Mouse (Mus musculus) adrenal gland, adult (tissue): ENCODE measurements around the gene Lsm7.
"Not testable (repeated sequence)": the region's sequence is repeated elsewhere in the genome, so short reads cannot be mapped to it uniquely, and the experiment has no call there.

Source experiments
- DNase-seq, 2 experiments: peaks; one replicate each; pipeline ENCODE4 v3.0.0; 2022 to 2023; ENCODE audit warnings: low spot score in 1 of 2; ENCODE audit not compliant: inconsistent age in 2 of 2

Gene Lsm7

GRCm38 (mm10) chr10:80838346-80838912, 16.6 kb downstream of the Lsm7 start:
- DNase-seq = peak; percentile 82 to 90

- peak; percentile 55 to 81 for DNase-seq
Measured at GRCm38 (mm10) chr10:80837827-80838226, 17.2 kb downstream of the Lsm7 start.

- DNase-seq = peak; percentile 29 to 52
Measured at GRCm38 (mm10) chr10:80836949-80837379, 18.0 kb downstream of the Lsm7 start.

- no peak for DNase-seq
Measured at GRCm38 (mm10) chr10:80835617-80836016, 19.4 kb downstream of the Lsm7 start.

DNA sequence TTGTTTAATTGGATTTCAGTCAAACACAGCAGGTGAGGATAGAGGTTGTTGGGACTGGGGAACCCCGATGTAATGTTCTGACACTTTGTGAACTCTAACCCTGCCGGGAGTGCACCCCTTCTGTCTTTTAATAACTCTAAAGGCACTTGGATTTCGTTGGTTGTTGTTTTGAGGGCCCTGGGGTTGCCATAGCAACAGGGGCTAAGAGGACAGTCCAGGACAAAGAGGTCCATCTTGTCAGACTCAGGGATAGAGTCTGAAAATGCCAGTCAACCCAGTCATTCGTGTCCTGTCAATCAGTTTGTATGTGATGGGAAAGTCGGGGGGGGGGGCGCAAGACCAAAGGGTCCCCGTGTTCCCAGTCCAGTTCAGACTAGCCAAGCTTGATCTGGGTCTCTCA, 22.2 kb downstream of the Lsm7 start:
- no peak for DNase-seq

DNA sequence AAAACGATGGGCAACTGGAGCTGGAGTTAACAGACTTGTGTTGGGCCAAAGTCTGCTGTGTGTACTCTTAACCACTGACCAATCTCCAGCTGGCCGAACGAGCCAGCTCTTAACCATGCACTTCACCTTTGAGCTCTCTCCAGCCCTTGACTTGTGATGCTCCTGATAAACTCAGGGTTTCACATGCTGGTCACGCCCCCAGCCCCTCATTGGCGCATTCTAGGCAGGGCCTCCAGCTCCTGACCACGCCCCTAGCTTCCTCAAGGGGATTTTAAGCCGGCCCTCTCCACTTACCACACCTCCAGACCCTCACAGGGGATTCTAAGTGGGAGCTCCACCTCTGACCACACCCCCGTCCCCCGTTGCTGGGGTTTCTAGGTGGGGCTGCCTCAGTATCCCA, 23.9 kb downstream of the Lsm7 start:
- DNase-seq = peak; percentile 73 to 85

DNA sequence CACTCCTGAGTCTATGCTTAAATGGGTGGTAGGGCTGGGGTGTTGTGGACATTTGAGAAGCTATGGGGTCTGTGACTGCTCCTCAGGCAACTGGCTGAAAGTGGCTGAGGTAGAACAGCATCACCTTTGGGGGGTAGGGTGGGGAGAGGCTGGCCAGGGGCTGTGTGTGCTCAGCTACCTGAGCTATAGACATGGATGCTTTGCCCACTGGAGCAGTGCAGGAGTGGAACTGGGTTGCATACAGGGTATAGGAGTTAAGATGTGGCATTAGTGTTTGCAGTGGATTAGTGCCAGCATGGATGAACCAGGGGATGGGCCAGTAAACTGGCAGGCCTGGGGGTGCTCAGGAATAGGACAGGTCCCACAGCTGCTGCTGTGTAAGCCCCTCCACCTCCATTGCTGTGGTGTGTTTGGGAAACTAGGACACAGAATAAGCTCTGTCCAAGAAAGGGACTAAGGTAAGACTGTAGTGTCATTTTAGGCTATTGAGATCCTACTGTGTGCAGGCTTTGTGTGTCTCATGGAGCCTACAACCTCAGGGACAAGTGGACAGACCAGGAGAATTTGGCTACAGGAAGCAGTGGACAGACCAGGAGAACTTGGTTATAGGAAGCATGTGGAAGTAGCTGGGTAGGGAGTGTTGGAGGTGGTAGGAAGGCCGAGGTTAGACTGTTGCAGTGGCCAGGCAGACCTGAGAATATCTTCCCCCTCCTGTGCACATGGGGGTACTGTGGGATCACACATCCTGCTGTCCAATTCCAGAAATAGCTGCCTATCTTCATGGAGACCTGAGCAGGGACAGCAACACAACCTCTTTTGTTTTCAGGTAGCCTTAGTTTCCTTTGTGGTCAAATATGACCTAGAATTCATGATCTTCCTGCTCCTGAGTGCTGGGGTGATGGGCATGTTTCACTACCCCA, 25.4 kb downstream of the Lsm7 start:
- peak in 1 of 2 experiments; percentile 47 for DNase-seq

DNA sequence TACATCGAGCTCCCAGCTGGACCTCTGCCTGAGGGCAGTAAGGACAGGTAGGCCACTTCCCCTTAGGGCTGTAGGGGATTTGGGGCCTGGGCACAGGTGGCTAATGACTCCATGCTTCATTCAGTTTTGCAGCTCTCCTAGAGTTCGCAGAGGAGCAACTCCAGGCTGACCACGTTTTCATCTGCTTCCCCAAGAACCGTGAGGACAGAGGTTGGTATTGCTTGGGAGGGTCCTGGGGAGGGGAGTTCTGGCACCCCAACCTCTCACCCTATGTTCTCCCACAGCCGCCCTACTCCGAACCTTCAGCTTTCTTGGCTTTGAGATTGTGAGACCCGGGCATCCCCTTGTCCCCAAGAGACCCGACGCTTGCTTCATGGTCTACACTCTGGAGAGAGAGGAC, 26.4 kb downstream of the Lsm7 start:
- peak in 1 of 2 experiments; percentile 49 for DNase-seq

GRCm38 (mm10) chr10:80827870-80828420, 27.1 kb downstream of the Lsm7 start:
- DNase-seq = peak in 1 of 2 experiments; percentile 63

DNA sequence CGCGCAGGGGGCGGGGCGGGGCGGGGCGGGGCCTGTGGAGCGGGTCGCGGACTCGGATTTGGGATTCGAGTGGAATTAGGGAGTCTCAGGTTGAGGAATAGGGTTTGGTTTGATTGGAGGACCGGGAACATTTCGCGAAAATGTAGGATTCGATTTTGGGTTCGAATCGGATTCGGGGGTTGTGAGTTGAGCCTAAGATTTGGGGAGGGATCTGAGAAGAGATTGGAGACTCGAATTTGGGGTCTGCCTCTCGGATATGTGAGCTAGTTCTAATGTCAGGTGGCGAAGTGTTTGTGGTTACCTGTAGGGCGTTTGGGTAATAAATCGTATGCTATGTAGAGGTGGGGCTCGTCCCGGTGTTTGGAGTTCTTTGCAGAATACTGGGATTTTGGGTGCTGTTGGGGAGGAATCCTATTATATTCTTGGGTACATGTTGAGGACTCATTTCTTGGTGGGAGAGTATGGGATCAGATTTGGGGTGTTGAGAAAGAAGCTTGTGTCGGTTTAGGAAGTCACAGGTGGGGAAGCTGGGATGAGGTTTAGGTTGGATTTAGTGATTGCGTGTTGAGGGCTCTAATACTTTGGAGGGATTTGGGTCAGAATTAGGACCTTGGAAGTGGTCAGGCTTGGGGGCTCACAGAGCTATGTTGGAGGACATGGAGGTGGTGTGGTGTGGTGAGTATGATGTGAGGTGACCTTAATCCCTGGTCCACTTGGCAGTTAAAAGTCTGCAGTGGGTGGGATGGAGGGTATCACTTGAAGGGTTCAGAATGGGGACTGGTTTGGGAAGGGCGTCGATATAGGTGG, 27.7 kb downstream of the Lsm7 start:
- peak in 1 of 2 experiments; percentile 56 for DNase-seq

DNA sequence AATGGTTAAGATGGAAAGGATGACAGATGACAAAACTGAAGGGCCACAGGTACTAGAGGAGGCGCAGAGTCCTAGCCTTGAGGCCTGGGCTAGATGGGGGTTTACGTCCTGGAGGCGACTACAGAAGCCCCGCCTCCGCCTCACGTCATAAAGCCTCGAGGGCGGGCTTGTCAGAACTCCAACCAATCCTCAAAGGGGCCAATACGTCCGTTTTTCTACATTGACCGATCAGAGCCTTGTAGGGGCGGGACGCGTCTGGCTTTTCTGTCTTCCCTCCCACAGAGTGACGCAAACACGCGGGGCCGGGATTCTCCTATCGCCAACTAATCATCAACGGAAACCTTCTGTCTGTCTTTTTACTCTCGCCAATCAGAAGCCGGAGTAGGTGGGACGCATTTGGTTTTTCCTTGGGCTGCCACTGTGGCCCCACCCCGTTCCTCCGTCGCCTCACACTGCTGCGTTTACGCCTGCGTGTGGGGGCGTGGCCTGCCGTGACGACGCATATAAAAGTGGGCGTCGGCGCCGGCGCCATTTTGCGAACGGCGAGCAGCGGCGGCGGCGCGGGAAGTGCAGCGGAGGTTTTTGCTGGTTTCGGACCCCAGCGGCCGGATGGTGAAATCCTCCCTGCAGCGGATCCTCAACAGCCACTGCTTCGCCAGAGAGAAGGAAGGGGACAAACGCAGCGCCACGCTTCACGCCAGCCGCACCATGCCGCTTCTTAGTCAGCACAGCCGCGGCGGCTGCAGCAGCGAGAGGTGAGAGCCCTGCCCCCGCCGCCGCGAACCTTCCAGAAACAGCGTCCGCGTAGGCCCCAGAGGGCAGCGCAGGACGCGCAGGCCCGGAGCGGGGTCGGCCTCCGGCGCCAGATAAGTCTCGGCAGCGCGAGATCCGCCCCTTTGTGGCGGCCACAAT, 28.6 kb downstream of the Lsm7 start, which contains the start of gene Oaz1:
Oaz1 (plus strand) TSS at position 506 of the 912 bp plus-strand sequence.
- peak; percentile 99 to 100 for DNase-seq

GRCm38 (mm10) chr10:80824827-80825226, 30.2 kb downstream of the Lsm7 start:
- DNase-seq = no peak

- DNase-seq = no peak
Measured at GRCm38 (mm10) chr10:80823847-80824643, 31.0 kb downstream of the Lsm7 start.

- no peak for DNase-seq
Measured at GRCm38 (mm10) chr10:80823316-80823715, 31.7 kb downstream of the Lsm7 start.

GRCm38 (mm10) chr10:80822528-80822927, 32.5 kb downstream of the Lsm7 start:
- DNase-seq = no peak

DNA sequence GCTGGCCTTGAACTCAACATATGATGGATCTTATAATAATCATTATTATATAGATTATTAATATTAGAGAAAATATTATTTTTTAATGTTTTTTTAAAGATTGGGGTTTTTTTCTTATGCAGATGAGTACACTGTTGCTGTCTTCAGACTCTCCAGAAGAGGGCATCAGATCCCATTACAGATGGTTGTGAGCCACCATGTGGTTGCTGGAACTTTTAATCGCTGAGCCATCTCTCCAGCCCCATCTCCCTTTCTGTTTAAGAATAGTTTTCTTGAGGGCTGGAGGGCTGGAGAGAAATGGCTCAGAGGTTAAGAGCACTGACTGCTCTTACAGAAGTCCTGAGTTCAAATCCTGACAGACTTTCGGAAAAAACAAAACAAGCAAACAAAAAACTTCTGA, 33.0 kb downstream of the Lsm7 start:
- peak in 1 of 2 experiments; percentile 70 for DNase-seq

DNA sequence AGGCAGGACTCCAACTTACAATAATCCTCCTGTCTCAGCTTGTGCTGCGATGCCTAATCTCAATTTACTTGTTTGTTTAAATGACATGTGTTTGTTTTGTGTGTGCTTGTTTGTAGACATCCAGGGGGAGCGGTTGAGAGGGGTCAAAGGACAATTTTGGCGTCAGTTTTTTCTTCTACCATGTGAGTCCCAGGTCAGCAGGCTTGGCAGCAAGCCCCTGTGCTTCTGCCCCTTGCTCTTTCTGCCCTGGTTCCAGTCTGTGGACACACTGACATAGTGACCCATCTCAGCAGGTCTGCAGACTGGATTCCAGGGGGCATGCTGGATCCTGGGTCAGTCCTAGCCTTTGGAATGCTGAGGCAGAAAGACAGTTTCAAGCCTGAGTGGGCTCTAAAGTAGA, 35.6 kb downstream of the Lsm7 start:
- no peak for DNase-seq

DNA sequence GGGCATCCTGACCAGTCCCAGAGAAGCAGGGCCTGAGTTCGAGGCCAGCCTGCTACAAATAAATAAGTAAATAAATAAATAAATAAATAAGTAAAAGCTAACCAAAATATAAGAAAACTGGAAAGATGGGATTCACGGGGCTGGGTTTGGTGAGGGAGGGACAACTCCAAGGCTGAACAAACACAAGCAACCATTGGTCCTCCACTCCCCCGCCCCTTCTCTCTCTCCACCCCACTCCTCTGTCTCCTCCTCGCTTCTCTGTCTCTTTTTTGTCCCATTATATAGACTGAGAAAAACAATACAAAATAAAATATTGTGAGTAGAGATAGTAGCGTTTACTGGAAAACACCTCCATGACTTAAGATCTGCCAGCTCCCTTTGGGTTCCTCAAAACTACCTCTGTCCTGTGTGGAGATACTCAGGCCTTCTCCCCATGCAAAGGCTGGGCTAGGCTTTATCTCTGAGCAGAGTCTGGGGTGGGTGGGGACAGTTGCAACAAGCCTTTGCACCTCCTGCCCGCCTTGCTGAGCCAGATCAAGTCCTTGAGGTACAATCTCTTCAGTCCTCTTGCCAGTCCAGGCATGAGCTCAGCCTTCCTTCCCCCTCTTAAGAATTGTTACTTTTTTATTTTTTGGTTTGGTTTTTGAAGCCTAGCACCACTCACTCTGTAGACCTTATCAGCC, 36.3 kb downstream of the Lsm7 start:
- DNase-seq = no peak

- not testable (repeated sequence) for DNase-seq
Measured at GRCm38 (mm10) chr10:80817955-80818354, 37.1 kb downstream of the Lsm7 start.
